Mouse (Mus musculus): ENCODE results near the gene Ghrh.
A peak's percentile ranks its signal among the peaks of the same experiment; 100 is the strongest.
"Not testable (repeated sequence)": the region's sequence is repeated elsewhere in the genome, so short reads cannot be mapped to it uniquely, and the experiment has no call there.

The Ghrh gene

DNA sequence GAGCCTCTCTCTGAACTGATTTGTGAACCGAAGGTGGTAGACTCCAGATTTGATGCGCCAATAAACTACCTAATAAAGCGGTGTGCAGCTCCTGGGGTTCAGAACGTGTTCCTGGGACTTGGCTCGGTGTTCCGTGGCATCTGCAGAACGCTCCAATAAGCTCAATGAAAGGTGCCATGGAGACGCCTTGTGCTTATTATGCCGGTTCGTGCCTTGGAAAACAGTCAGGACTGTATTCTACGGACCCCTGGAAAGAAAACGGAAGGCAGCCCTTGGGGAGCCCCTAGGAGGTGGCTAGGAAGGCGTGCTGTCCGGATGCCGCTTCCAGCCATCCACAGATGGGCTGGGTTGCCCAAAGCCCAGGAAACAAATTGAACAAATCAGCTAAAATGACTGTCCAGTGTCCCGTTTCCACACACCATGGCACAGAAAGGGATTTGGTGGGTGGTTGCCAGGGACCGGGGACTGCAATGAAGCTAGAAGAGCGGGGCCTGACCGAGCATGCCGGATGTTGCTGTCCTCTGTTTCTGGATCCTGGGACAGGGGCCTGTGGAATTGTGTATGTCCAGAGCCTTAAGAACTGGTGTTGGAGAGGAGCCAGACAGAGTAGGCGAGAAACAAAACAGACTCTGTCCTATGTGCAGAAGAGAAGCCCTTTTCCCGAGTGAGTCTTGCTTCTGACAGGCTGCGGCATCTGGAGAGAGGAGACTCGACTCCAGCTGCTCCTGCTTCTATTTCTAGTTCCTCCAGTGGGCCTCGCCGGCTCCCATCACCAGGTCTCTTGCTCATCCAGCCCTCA, at the start of gene Ghrh:
Gene Ghrh, minus strand, starts transcription at position 146 of the 799 bp plus-strand sequence.
- DNase-seq: peak; percentile 47

DNA sequence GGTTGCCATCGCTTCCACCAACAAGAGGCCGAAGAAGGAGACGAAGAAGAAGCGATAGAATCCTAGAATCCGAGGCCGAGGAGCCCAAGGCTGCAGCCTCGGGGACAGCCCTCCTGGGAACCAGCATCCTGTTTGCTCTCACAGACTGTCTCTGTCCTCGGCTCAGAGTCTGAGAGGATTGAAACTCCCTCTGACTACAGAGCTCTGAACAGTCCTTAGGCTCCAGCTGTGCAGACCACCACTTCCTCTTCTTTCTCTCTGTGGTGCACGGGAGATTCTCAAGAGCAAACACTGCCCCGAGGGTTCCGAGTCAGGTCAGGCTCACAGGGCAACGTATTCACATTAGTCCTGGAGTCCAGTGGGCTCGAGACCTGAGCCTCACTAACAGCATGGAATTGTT, 48.7 kb upstream of the Ghrh start:
- no peak for DNase-seq

DNA sequence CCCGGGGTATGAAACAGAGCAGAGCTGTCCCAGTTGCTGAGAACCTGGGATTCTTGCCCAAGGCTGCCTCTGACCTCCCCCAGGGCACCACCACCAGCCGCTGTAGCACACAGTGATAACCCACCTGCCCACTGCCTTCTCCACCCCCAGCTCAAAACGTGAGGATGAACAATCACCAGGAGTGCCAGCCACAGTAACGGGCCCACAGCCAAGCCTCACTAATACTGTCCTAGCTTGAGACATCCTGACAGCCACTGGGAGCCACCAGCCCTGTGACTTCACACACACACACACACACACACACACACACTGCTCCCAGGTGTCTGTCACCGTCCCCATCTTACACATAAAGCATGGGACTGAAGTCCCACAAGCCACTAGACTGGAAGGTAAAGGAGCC, 48.1 kb upstream of the Ghrh start:
- no peak for DNase-seq

GRCm38 (mm10) chr2:157394868-157395267, 47.6 kb upstream of the Ghrh start:
- DNase-seq: no peak

- no peak for DNase-seq
These were observed 46.2 kb upstream of the Ghrh start for GRCm38 (mm10) chr2:157393549-157393948.

DNA sequence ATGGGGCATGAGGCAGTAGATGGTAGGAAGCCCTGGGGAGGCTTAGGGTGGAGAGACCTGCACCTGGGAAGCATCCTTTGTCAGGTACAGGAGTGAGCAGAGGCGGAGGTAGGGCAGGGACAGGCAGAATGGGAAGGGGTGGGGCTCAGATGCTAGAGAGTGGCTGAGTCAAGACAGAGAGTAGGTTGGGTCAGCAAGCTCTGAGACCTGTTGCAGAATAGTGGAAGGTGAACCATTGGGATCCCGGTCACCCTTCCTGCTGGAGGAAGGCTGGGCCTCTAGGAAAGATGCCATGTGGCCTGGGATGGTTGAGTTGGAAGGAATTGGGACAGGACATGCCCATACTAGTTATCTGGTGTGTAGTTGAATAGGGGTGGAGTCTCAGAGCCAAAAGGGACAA, 45.0 kb upstream of the Ghrh start:
- DNase-seq: no peak

DNA sequence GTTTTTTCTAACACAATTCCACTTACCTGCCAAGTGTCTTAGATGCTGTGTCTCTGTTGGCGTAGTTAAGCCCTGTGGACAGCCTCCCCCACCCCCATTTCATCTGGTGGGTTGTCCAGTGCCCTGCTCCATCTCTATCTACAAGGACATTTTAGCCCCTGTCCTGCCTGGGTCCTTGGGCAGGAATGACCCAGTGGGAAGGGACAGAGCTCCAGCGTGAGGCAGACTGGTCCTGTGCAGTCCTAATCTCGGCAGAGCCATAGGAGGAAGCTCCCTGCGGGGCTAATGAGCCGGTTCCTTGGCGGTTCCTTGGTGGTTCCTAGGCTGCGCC, 42.2 kb upstream of the Ghrh start:
- no peak for DNase-seq

DNA sequence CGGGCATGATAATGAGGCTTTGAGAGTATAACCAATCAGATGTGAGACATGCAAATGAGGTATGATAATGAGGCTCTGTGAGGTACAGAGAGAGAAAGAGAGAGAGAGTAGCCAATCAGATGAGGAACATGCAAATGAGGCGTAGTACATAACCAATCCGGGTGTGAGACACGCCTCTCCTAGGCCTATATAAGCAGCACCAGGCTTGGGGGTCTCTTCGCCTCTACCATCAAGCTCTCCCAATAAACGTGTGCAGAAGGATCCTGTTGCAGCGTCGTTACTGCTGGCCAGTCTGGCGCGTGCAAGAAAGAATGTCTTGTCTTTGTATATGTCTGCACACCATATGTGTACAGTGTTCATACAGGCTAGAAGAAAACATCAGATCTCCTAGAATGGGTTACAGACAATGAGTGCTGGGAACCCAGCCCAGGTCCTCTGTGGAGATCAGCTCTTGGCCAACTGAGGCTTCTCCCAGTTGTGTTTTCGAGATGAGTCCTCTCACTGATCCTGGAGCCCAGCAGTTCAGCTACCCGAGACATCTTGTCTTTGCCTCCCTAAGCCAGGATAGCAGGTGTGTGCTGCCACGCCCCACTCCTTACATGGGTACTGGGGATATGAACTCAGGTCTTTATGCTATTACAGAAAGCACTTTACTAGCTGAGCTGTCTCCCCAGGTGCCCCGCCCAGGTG, 41.7 kb upstream of the Ghrh start:
- DNase-seq: not testable (repeated sequence)

DNA sequence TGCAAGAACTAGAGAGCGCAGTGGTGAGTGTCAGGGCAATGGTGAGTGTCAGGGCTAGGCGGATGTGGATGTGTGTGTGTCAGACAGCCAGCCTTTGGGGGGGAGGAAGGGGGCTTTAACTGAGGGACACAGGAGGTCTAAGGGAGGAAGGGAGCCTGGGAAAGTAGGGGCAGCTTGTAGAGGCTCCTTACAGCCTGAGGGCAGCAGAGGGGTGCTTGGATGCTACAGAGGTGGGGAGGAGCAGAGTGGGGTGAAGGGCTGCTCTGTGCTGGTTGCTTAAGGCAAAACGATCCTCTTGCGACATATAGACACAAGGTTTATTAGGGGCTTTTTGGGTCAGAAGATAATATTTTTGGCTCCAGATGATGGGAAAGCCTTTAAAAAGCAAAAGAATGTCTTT, 37.5 kb upstream of the Ghrh start:
- DNase-seq: no peak

DNA sequence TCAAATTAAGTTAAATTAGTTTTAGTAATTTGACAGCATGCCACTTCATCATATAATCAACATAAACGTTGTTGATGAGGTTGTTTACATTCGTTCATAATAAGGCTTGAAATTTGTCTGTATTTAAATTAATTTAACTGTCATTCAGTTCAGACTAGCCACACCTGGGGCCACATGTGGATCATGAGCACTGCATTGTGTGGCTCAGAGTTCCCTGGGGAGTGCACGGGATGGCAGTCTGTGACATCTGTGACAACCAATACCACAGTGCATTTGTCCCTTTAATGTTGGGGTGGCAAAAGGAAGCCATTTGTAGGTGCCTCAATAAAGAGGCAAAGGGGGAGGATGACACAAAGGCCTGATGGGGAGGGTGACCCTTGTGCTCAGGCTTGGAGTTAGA, 29.7 kb upstream of the Ghrh start:
- no peak for DNase-seq

- no peak for DNase-seq
These were observed 28.8 kb upstream of the Ghrh start for GRCm38 (mm10) chr2:157375794-157376757.

- DNase-seq: no peak
These were observed 27.7 kb upstream of the Ghrh start for GRCm38 (mm10) chr2:157375051-157375450.

DNA sequence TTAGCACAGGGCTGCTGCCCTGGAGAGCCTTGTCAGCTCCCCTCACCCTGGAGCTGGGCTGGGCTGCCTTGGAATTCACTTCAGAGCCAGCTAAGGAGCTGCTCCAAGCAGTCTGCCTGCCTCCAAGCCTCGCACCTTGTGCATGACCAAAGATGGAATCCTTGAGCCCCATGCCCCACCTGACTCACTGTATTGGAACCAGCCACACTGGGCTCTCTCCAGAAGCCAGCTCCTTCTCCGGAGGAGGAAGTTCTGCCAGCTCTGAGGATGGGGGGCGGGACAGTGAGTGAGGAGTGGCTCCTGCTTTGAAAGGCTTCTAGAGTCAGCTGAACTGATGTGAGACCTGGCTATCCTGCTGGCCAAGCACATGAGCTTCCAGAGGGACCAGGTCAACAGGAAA, 26.4 kb upstream of the Ghrh start:
- DNase-seq: no peak

GRCm38 (mm10) chr2:157371696-157372095, 24.4 kb upstream of the Ghrh start:
- no peak for DNase-seq

GRCm38 (mm10) chr2:157367991-157368390, 20.7 kb upstream of the Ghrh start:
- no peak for DNase-seq

- DNase-seq: peak; percentile 97
These were observed 20.0 kb upstream of the Ghrh start, which contains the start of gene Manbal for GRCm38 (mm10) chr2:157367184-157367893. TSS of gene Manbal (plus strand) at chr2:157367594.

DNA sequence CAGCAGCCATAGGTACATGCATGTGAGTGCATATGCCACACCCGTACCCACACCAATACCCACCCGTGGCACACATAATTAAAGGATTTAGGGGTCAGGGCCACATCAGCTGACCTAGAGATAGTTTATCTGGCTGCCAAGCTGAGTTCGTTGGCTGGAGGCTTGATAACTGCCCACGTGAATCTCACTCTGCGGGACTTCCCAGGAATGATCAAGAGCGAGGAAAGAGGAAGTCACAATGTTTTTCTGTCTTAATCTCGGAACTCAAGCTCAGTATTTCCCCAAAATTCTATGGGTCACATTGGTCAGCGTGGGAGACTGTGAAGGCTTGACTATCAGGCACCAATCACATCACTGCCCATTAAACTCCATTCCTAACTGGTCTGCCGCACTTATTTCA, 19.5 kb upstream of the Ghrh start:
- no peak for DNase-seq

DNA sequence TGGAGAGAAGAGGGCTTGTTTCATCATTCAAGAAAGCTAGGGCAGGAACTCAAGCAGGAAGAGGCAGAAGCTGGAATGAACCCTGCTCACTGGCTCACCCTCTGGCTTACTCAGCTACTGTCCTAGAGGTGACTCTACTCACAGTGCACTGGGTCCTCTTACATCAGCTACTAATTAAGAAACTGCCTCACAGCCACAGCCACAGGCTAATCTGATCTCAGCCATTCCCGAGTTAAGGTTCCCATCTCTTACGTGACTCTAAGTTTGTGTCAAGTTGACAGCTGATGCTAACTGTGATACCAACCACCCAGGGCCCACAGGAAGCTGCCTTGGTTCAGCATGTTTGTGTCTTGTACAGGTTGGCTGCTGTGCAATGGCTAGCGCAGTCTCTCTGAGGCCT, 15.7 kb upstream of the Ghrh start:
- no peak for DNase-seq

DNA sequence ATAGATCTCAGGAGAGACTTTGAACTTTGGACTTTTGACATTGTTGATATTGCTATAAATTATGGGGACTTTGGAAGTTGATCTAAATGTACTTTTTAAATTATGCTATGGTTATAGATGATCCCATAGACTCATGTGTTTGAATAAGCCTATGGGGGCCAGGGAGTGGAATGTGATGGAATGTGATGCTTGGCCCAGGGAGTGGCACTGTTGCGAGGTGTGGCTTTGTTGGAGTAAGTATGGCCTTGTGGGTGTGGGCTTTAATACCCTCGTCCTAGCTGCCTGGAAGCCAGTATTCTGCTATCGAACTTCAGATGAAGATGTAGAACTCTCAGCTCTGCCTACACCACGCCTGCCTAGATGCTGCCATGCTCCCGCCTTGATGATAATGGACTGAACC, 12.7 kb upstream of the Ghrh start:
- no peak for DNase-seq

GRCm38 (mm10) chr2:157354106-157354505, 6.8 kb upstream of the Ghrh start:
- DNase-seq: no peak

DNA sequence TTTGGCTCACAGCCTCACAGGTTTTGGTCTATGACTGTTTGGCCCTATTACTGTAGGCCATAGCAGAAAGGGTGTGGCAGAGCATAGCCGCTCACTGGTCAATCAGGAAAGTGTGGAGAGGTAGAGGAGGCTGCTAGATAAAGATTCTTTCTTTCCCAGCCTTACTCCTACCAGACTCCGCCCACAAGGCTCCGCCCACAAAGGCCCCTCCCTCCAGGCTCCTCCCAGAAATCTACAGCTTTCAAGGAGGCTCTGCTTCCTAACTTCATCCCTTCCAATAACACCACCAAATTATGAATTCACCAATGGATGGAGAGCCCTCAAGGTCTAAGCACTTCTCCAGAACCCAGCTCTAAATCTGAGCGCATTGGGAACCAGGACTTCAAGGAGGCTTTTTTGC, 5.9 kb upstream of the Ghrh start:
- DNase-seq: no peak

- DNase-seq: no peak
These were observed 1.9 kb upstream of the Ghrh start for GRCm38 (mm10) chr2:157349121-157349778.

Data from right cerebral cortex, postnatal 14 days (tissue).